Mouse (Mus musculus): ENCODE measurements around the gene H2-M10.2. TPM values are rescaled to one million over a fixed set of nuclear protein-coding genes. Genes with fewer than 3 reads are reported as not detected.
"Not testable (repeated sequence)": the region's sequence is repeated elsewhere in the genome, so short reads cannot be mapped to it uniquely, and the experiment has no call there.

The H2-M10.2 gene
- polyA plus RNA-seq (2014; fragmentation: Nextera tagmentation; extraction: Ambion mirVana): 0.24 TPM in 2 replicates

DNA sequence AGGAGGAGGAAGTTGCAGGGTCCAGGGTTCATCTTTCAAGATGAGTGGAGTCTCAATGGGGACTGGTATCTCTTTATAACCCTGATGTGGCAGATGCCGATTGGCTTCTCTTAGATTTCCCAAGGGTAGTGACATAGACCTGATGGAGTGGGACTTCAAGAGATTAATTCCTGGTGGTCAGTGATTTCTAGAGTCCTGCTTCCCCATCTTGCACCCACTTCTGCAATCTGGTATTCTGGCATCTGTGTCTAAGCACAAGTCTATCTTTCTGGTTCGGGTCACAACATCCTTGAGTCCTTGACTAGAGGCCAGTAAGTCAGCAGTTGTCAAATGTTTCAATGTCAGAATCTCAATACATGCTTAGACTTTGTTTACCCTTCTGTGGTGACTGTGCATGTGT lies at the start of gene H2-M10.2:
TSS of gene H2-M10.2 (minus strand) at position 101 of the 400 bp plus-strand sequence.
- WGBS: 93% methylated on average over 2 of the region's 2 CpGs
- Histone ChIP-seq H3K4me3 (ENCODE audit: low read depth, low read length) (no peak within 1 kb of the TSS), H3K9me3 (ENCODE audit: control insufficient read depth, low read length) (no peaks in the 10 kb centered on the region), H3K4me2 (ENCODE audit: low read depth, low read length) (no peak within 1 kb of the TSS), H3K4me1 (ENCODE audit: control insufficient read depth, insufficient read depth, low read length) (no peaks in the 10 kb centered on the region), H3K27me3 (ENCODE audit: control insufficient read depth, insufficient read depth, low read length) (no peaks in the 10 kb centered on the region), H3K9ac (replicated peaks; ENCODE audit: low read depth, low read length) (no peak within 1 kb of the TSS), H3K27ac (ENCODE audit: low read depth, low read length) (no peak within 1 kb of the TSS), H3K36me3 (ENCODE audit: control insufficient read depth, insufficient read depth, low read length) (no peaks in the 10 kb centered on the region)
- no peak for ATAC-seq (ENCODE audit: low read depth)

DNA sequence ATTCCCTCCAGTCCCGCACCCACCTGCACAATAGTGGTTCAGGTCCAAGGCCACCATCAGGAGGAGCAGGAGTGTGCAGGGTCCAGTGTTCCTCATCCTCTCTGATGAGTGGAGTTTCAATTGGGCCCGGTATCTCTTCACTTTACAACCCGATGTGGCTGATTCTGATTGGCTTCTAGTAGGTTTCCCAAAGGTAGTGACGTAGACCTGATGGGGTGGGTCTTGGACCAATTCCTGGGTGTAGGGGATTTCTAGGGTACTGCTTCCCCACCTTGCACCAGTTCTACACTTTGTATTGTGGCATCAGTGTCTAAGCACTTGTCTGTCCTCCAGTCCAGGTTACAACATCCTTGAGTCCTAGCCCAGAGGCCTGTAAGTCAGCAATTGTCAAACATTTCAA lies 39.8 kb upstream of the H2-M10.2 start, which contains the start of gene H2-M10.1:
TSS of gene H2-M10.1 (minus strand) at position 101 of the 400 bp plus-strand sequence.
- WGBS: 96% methylated on average over 4 of the region's 4 CpGs
- no peaks in the 10 kb centered on the region for H3K4me1 ChIP-seq (ENCODE audit: control insufficient read depth, insufficient read depth, low read length)
- no peak within 1 kb of the TSS for H3K4me2 ChIP-seq (ENCODE audit: low read depth, low read length)
- ATAC-seq (ENCODE audit: low read depth): no peak
- no peaks in the 10 kb centered on the region for H3K9me3 ChIP-seq (ENCODE audit: control insufficient read depth, low read length)
- H3K36me3 ChIP-seq (ENCODE audit: control insufficient read depth, insufficient read depth, low read length): no peaks in the 10 kb centered on the region
- H3K27ac ChIP-seq (ENCODE audit: low read depth, low read length): no peak within 1 kb of the TSS
- H3K9ac ChIP-seq (replicated peaks; ENCODE audit: low read depth, low read length): no peak within 1 kb of the TSS
- H3K4me3 ChIP-seq (ENCODE audit: low read depth, low read length): no peak within 1 kb of the TSS
- no peaks in the 10 kb centered on the region for H3K27me3 ChIP-seq (ENCODE audit: control insufficient read depth, insufficient read depth, low read length)

DNA sequence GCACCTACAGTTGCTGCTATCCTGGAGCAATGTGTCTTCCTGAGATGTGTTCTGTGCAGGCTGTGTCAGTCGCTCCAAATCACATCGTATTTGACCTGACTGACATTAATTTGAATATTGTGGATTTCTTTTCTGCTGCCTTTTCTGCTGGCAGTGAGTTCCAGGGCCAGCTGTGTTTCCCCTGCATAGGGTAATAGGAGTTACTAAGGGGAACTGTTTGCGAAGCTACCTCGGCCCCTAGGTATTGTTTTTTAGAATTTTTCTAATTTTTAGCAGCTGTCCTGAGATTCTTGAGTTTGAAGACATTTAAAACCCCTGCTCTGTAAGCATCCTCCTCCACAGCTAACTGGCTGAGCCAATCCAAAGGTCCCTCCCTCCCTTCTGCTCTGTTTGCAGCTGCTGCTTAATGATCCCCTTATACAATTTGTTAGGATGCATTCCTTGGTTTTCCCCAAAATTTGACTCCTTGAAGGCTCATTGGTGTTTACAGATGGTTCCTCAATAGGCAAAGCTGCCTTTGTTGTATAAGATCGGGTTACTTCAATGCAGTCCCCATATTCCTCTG lies 29.5 kb upstream of the H2-M10.2 start:
- Histone ChIP-seq H3K27me3 (ENCODE audit: control insufficient read depth, insufficient read depth, low read length) (no peaks in the 10 kb centered on the region), H3K9me3 (ENCODE audit: control insufficient read depth, low read length) (no peaks in the 10 kb centered on the region), H3K36me3 (ENCODE audit: control insufficient read depth, insufficient read depth, low read length) (no peaks in the 10 kb centered on the region), H3K4me2 (ENCODE audit: low read depth, low read length) (peak overlapping the region; percentile 79), H3K4me1 (ENCODE audit: control insufficient read depth, insufficient read depth, low read length) (no peaks in the 10 kb centered on the region), H3K9ac (replicated peaks; ENCODE audit: low read depth, low read length) (peak overlapping the region; percentile 60), H3K27ac (ENCODE audit: low read depth, low read length) (peak overlapping the region; percentile 94), H3K4me3 (ENCODE audit: low read depth, low read length) (peak overlapping the region; percentile 40)
- peak; percentile 55 for ATAC-seq (ENCODE audit: low read depth)
- WGBS: 23% methylated on average over 5 of the region's 5 CpGs

DNA sequence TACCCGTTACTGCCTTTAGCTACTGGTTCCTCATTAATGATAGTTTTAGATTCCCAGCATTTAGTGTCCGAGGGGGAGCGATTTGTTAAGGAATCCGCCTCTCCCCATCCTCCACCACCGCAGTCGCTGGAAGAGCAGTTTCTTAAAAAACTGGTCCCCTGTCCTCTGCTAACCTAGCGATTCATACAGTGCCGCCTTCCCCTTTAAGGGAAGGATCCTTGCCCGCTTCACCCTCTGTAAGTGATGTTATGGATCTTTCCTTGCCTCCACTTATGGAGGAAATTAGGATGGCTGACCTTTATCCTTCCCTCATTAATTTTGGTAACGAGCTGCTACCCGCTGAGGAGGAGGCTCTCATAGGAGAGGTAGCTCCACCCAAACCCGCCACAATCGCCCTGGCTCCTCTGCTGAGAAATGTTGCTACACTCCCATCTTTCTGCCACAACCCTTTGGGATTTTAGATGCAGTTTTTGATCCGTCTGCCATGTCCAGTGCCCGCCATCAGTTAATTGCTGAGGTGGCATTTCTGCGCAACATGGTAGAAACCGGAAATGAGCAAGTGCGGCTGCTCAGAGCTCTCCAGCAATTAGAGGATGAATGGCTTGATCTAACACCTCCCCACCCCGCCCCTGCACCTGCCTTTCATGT lies 28.9 kb upstream of the H2-M10.2 start:
- peak overlapping the region; percentile 79 for H3K4me2 ChIP-seq (ENCODE audit: low read depth, low read length)
- H3K9ac ChIP-seq (replicated peaks; ENCODE audit: low read depth, low read length): peak overlapping the region; percentile 60
- H3K36me3 ChIP-seq (ENCODE audit: control insufficient read depth, insufficient read depth, low read length): no peaks in the 10 kb centered on the region
- peak; percentile 95 for ATAC-seq (ENCODE audit: low read depth)
- H3K4me3 ChIP-seq (ENCODE audit: low read depth, low read length): peak overlapping the region; percentile 40
- 0% methylated on average over 19 of the region's 19 CpGs for WGBS
- H3K27ac ChIP-seq (ENCODE audit: low read depth, low read length): peak overlapping the region; percentile 94
- no peaks in the 10 kb centered on the region for H3K27me3 ChIP-seq (ENCODE audit: control insufficient read depth, insufficient read depth, low read length)
- no peaks in the 10 kb centered on the region for H3K4me1 ChIP-seq (ENCODE audit: control insufficient read depth, insufficient read depth, low read length)
- no peaks in the 10 kb centered on the region for H3K9me3 ChIP-seq (ENCODE audit: control insufficient read depth, low read length)

DNA sequence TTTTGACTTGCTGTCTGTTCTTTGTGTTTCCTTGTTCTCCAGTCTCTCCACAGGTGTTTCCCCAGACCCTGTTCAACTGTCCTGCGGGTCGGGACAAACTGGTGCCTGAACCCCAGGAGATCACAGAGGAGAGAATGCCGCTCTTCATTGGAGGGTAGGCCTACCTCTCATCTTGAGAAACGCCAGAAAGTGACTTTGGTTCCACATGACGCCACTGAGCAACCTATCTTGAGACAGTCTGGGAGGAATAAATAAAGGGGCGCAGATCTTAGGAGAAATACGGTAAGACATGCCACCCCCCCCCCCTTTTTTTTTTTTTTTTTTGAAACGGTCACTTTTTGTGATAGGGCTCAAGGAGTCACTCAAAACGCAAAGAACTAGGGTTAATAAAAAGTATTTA lies 28.2 kb upstream of the H2-M10.2 start:
- ATAC-seq (ENCODE audit: low read depth): peak; percentile 59
- no peaks in the 10 kb centered on the region for H3K27me3 ChIP-seq (ENCODE audit: control insufficient read depth, insufficient read depth, low read length)
- peak overlapping the region; percentile 40 for H3K4me3 ChIP-seq (ENCODE audit: low read depth, low read length)
- 3% methylated on average over 9 of the region's 9 CpGs for WGBS
- no peaks in the 10 kb centered on the region for H3K9me3 ChIP-seq (ENCODE audit: control insufficient read depth, low read length)
- H3K27ac ChIP-seq (ENCODE audit: low read depth, low read length): peak overlapping the region; percentile 94
- peak overlapping the region; percentile 79 for H3K4me2 ChIP-seq (ENCODE audit: low read depth, low read length)
- H3K4me1 ChIP-seq (ENCODE audit: control insufficient read depth, insufficient read depth, low read length): no peaks in the 10 kb centered on the region
- H3K9ac ChIP-seq (replicated peaks; ENCODE audit: low read depth, low read length): peak overlapping the region; percentile 60; the same call in 1 of the 2 replicates
- H3K36me3 ChIP-seq (ENCODE audit: control insufficient read depth, insufficient read depth, low read length): no peaks in the 10 kb centered on the region

DNA sequence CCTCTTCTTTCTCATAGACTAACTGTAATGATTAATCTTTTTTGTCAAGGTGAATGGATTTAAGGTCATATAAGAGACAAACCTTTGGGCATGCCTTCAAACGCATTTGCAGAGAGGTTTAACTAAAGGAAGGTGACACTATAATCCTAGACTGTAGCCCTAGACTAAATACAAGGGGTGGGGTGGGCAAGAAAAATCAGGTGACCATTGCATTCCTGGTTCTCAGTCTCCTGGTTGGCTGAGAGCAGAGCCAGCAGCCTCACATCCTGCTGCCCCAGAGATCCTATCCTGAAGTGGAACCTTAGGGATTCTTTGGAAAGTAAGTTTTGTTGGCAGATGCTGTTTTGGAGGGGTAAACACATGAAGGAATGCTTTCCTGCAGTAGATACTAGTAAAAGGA lies 23.0 kb upstream of the H2-M10.2 start:
- H3K36me3 ChIP-seq (ENCODE audit: control insufficient read depth, insufficient read depth, low read length): no peaks in the 10 kb centered on the region
- H3K4me1 ChIP-seq (ENCODE audit: control insufficient read depth, insufficient read depth, low read length): no peaks in the 10 kb centered on the region
- WGBS: 44% methylated on average over 1 of the region's 1 CpGs
- H3K9ac ChIP-seq (replicated peaks; ENCODE audit: low read depth, low read length): no peak overlapping the region
- no peak overlapping the region for H3K4me3 ChIP-seq (ENCODE audit: low read depth, low read length)
- H3K9me3 ChIP-seq (ENCODE audit: control insufficient read depth, low read length): no peaks in the 10 kb centered on the region
- no peak overlapping the region for H3K27ac ChIP-seq (ENCODE audit: low read depth, low read length)
- no peaks in the 10 kb centered on the region for H3K27me3 ChIP-seq (ENCODE audit: control insufficient read depth, insufficient read depth, low read length)
- ATAC-seq (ENCODE audit: low read depth): peak; percentile 29; the same call in 1 of the 2 replicates
- no peak overlapping the region for H3K4me2 ChIP-seq (ENCODE audit: low read depth, low read length)

DNA sequence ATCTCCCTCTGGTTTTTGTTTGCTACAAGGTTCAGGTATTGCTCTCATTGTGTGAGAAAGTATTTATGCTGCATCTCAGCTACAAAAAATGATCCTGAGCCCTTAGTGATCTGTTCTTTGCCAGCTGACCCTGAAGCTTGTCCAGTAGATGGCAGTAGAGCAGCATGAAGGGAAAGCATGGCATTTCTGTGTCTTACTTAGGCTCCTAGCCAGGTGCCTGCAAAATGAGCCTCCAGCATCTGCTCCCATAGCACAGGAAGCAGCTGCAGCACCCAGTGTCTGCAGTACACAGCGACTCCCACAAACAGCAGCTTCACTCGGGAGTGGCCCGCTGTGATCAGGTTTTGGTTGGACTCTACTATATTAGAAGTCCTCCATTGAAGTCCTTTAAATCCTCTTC lies 22.6 kb upstream of the H2-M10.2 start:
- not testable (repeated sequence) for H3K4me1 ChIP-seq (ENCODE audit: control insufficient read depth, insufficient read depth, low read length); H3K36me3 ChIP-seq (ENCODE audit: control insufficient read depth, insufficient read depth, low read length); H3K9me3 ChIP-seq (ENCODE audit: control insufficient read depth, low read length); H3K9ac ChIP-seq (replicated peaks; ENCODE audit: low read depth, low read length); H3K4me2 ChIP-seq (ENCODE audit: low read depth, low read length); H3K27me3 ChIP-seq (ENCODE audit: control insufficient read depth, insufficient read depth, low read length); H3K27ac ChIP-seq (ENCODE audit: low read depth, low read length); H3K4me3 ChIP-seq (ENCODE audit: low read depth, low read length)
- peak; percentile 85 for ATAC-seq (ENCODE audit: low read depth)
- WGBS: 0% methylated on average over 3 of the region's 3 CpGs

DNA sequence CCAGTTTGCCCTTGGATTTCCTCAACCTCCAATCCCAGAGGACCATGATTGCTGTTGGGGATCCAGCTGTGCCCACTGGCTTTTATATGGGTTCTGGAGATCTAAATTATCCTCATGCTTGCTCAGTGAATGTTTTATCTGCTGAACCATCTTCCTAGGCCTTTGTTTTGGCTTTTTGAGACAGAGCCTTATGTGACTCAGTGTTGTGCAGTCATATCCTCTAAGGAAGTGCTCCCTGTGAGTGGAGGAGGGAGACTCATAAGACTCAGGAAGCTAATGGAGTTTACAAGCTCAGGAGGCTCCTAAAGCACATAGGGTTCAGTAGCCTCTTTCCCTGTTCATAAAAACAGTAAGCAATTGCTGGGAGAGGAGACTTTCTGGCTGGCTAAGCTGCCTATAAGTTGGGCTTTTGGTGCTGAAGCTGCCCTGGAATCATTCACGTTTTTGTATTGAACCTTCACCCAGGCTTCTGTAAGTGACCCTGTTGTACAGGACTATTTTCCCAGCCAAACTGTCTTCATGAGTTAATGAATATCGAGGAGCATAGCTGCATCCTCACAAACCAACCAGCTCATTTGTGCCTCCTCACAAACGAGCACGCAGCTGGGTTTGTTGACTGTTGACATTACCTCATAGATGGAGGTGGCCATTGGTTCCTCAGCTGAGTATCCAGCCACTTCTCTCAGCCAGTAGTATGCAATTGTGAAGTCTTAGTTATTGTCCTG lies 4.6 kb downstream of the H2-M10.2 start:
- Histone ChIP-seq H3K4me3 (ENCODE audit: low read depth, low read length) (no peak overlapping the region), H3K27me3 (ENCODE audit: control insufficient read depth, insufficient read depth, low read length) (no peaks in the 10 kb centered on the region), H3K9me3 (ENCODE audit: control insufficient read depth, low read length) (no peaks in the 10 kb centered on the region), H3K27ac (ENCODE audit: low read depth, low read length) (no peak overlapping the region), H3K9ac (replicated peaks; ENCODE audit: low read depth, low read length) (no peak overlapping the region), H3K4me2 (ENCODE audit: low read depth, low read length) (no peak overlapping the region), H3K36me3 (ENCODE audit: control insufficient read depth, insufficient read depth, low read length) (no peaks in the 10 kb centered on the region; the same call in 1 of the 2 replicates), H3K4me1 (ENCODE audit: control insufficient read depth, insufficient read depth, low read length) (no peaks in the 10 kb centered on the region)
- no peak for ATAC-seq (ENCODE audit: low read depth)
- 91% methylated on average over 4 of the region's 4 CpGs for WGBS

DNA sequence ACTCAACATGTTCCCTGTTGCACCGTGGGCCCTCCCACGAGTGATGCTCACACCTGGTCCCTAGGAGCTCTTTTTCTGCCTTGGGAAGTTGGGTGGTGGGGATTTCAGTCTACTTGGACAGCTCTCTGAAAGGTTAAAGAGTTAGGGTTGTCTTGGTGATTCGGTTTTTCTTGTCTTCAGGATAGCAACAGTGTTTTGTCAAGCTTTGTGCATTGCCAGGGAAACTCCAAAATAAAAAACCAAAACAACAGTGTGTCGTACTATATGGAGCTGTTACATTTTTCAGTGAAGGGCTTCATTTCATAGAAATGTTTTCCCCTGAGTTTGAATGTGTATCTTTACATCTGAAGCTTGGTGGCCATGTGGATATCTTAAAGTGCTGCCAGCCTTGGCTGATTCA lies 11.5 kb downstream of the H2-M10.2 start:
- H3K4me1 ChIP-seq (ENCODE audit: control insufficient read depth, insufficient read depth, low read length): peaks cover 24% of the 10 kb centered on the region
- no peak overlapping the region for H3K9ac ChIP-seq (replicated peaks; ENCODE audit: low read depth, low read length)
- no peak overlapping the region for H3K4me3 ChIP-seq (ENCODE audit: low read depth, low read length)
- WGBS: 96% methylated on average over 4 of the region's 4 CpGs
- no peaks in the 10 kb centered on the region for H3K9me3 ChIP-seq (ENCODE audit: control insufficient read depth, low read length)
- no peak for ATAC-seq (ENCODE audit: low read depth)
- no peak overlapping the region for H3K27ac ChIP-seq (ENCODE audit: low read depth, low read length)
- H3K27me3 ChIP-seq (ENCODE audit: control insufficient read depth, insufficient read depth, low read length): no peaks in the 10 kb centered on the region
- H3K36me3 ChIP-seq (ENCODE audit: control insufficient read depth, insufficient read depth, low read length): peaks cover 5% of the 10 kb centered on the region; the same call in 1 of the 2 replicates
- no peak overlapping the region for H3K4me2 ChIP-seq (ENCODE audit: low read depth, low read length)

Measured in neural tube, embryonic 14.5 days (tissue).